Mouse (Mus musculus): ENCODE data around the gene Tsc1.
A peak's percentile ranks its signal among the peaks of the same experiment; 100 is the strongest.

The Tsc1 gene

DNA sequence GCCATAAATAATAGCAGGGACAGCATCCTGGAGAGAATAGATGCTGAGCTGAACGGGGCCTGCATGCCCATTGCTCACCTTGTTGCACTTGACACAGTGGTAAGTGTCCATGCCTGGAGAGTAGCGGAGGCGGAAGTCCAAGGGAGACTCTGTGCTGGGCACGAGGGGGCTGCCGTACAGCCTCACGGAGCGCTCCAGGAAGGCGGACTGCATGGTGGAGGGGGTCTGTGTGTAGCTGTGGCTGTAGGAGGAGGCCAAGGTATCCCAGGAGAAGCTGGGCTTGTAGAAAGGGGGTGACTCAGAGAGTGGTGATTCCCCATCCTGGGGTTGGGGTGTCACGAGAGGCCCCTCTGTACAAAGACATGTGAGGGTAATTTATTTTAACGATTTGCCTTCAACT lies 27.4 kb upstream of the Tsc1 start:
- no peak for DNase-seq (ENCODE audit: extremely low spot score)

DNA sequence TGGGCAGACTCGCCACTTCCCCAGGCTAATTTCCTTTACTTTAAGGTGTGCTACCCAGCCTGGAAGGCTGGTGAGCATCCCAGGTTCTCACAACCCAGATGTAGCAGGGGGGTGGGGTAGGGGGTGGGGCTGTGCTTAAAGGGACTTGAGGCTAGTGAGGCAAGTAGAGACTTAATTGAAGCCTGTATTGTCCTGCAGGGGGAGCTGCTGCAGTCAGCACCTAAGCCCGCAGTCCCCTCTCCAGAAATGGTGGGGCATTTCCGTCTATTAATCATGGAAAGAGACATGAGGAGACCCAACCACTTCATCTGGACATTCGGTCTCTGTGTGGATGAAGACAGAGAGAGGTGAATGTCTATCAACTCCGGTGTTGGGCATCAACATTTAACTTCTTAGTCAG lies 24.7 kb upstream of the Tsc1 start:
- DNase-seq (ENCODE audit: extremely low spot score), result no peak

- DNase-seq (ENCODE audit: extremely low spot score), result no peak
Measured at GRCm38 (mm10) chr2:28616874-28617273, 24.2 kb upstream of the Tsc1 start.

DNA sequence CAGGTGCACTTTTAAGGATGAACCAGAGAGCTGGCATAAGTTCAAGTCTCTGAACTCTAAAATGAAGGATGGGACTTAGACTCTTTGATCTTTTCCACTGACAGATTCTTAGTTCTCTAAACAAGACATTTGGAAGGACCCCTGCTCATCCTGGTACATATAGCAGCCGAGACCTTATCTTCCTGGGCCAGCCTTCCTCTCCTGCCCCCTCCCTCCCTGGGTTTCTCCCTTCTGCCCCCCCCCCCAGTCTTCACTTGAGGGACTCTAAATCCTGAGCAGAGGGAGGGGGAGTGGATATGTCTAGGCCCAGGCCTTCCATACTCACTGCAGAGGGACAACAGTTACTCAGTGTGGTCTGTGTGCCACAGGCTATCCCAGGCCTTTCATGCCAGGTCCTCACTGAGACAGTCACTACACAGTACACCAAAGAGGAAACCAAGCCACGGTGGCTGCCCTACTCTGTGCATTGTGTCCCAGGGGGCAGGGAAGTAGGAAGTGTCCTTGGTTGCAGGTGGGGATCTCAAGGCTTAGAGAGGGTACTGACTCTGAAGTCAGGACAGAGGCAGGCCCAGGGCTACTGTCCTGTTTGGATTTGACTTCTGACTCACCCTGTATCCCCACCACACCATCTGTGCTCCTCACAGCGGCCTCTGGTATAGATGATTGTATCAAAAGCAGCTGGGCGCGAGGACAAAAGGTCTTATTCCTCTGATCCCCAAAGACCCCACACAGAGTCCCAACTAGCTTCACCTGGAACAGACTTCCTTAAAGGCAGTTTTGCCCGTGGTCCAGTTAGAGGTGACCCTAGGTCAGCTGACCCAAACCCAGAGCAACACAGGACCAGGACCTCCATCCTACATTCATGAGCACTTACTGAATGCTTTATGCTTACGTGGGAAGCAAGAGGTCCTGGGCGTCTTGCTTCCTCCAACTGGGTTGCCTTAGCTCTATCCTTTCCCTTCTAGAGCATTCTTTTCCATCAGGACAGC lies 23.2 kb upstream of the Tsc1 start:
- DNase-seq (ENCODE audit: extremely low spot score), result no peak

DNA sequence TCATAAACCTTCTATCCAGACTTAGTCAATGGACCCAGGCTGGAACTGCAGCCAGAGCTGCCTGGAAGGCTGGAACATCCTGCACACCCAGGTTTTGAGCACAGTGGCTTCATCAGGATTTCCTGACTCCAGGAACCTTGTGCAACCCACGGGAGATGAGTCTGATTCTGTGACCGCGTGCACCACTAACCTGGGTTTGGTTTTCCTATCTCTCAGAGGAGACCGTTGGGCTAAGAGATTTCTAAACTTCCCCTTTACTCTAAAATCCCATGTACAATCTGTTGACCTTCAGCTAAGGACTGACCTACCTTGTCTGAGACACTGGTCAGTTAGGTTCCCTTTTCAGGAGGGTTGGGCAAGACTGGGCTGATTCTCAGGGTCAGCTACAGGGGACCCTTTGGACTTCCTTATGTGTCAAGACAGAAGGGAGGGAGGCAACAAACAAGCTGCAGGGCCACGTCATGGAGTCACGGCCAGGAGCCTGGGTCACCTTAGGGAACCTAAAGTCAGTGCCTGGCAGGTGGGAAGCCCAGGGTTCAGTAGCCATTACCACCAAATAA lies 22.2 kb upstream of the Tsc1 start:
- DNase-seq (ENCODE audit: extremely low spot score), result no peak

DNA sequence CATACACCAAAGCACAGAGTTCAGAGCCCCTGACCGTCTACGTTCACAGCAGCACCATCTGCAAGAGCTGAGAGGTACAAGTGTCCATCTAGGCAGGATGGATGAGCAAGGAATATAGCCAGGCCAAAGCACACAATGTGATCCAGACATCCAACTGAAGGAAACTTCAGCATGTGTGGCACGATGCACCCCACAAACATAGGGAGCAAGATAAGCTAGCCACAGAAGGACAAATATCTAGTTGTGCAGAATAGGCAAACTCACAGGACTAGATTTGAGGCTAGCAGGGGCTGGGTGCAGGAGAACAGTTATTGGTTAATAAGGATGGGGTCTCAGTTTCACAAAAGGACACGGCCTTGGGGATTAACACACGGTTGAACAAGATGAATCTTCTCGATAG lies 21.7 kb upstream of the Tsc1 start:
- no peak for DNase-seq (ENCODE audit: extremely low spot score)

DNA sequence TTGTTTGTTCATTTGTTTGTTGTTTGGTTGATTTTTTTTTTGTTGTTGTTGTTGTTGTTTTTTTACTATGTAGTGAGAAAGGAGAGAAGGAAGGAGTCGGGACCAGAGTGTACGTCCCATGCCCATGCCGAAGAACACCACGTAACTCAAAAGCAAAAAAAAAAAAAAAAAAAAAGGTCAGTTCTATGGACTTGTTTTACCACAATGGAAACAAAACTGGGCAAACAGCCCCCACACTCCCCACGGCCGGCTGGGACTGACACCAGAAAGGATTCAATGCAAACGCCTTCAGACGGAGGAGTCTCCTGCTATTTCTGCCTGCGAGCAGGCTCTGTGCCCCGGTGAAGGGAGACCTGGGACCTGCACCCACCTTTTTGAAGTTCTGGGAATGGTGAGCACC lies 20.5 kb upstream of the Tsc1 start:
- no peak for DNase-seq (ENCODE audit: extremely low spot score)

DNA sequence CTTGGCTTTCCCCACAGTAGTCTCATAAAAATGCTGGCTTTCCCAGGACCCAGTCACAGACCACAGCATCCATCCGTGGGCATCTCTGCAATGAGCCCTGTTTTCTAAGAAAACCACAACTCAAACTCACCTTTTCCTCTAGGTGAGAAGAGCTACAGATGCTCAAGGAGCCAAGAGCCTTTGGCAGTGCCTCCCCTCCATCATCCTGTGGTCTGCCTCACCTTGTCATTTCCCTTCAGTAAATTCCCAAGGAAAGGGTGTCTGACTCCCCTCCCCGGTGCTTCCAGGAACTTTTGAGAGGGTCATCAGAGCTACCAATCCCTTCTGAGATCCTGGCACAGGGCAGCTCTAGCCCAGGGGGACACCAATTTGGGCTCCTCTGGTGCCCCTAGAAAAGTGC lies 19.9 kb upstream of the Tsc1 start:
- DNase-seq (ENCODE audit: extremely low spot score), result no peak

DNA sequence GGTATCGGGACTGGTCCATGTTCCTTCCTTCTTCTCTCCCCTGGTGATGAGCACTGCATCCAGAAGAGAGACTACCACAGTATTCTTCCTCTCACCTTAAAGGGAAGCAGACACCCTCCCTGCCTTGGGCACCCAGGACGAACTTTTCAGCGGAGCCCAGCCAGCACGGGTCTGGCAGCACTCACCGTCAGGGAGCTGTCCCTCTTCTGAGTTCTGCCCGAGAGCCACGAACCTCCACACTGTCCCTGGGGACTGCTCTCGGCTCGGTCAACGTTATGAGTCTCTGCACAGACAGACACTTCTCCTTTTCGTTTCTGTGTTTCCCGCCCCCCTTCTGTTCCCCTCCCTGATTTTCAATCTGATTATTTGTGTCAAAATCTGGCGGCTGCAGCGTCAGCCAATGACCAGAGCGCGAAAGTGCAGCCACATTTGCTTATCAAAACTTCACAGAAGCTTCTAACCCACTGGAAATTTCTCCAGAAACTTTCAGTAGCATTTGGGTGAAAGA lies 19.3 kb upstream of the Tsc1 start, which contains the start of gene Gfi1b:
Gfi1b (minus strand) TSS at position 319 of the 508 bp plus-strand sequence.
- DNase-seq (ENCODE audit: extremely low spot score), result no peak

GRCm38 (mm10) chr2:28622521-28623124 lies 18.4 kb upstream of the Tsc1 start:
- DNase-seq (ENCODE audit: extremely low spot score), result peak; percentile 34

GRCm38 (mm10) chr2:28624870-28625269 lies 16.2 kb upstream of the Tsc1 start:
- DNase-seq (ENCODE audit: extremely low spot score), result no peak

DNA sequence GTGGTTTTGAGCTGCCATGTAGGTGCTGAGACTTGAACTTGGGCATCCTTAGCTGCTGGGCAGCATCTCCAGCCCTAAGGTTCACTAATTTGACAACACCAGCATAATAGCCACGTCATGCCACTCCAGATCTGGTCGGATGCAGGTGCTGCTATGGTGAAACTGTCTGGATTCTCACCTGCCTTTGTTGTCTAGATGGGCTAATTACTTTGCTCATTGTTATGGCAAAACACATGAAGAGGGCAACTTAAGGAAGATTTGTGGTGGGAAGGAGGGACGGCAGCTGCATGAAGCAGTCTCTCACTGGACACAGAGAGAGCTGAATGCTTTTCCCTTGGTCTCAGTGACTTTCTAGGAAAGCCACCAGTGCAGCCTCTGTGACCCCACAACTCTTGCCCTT lies 15.0 kb upstream of the Tsc1 start:
- no peak for DNase-seq (ENCODE audit: extremely low spot score)

DNA sequence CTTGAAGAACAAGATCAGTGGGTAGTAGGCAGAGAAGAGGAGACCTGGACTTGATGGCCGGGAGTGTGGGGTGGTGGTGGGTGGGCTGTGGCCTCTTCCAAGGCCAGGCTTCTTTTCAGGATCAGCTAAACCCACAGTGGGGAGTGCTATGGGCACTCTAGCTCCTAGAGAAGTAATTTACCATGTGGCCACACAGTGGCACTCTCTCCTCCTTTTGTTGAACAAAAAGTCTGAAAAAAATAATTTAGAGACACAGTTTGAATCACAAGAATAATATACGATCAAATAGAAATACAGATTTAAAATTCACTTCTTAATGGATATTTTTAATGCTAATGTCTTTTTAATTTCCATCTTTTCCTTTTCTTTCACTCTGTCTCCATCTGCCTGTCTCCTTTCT lies 13.0 kb upstream of the Tsc1 start:
- no peak for DNase-seq (ENCODE audit: extremely low spot score)

GRCm38 (mm10) chr2:28629911-28630381 lies 11.1 kb upstream of the Tsc1 start:
- no peak for DNase-seq (ENCODE audit: extremely low spot score)

GRCm38 (mm10) chr2:28632626-28633025 lies 8.4 kb upstream of the Tsc1 start:
- DNase-seq (ENCODE audit: extremely low spot score), result no peak

DNA sequence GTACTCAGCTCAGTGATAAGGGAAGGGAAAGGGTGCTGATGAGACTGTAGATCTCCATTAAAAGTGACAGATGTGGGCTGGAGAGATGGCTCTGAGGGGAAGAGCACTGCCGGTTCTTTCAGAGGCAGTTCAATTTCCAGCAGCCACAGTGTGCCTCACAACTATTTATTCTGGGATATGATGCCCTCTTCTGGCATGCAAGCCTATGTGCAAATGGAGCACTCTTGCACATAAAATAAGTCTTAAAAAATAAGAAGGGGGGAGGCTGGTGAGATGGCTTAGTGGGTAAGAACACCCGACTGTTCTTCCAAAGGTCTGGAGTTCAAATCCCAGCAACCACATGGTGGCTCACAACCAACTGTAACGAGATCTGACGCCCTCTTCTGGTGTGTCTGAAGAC lies 7.9 kb upstream of the Tsc1 start:
- DNase-seq (ENCODE audit: extremely low spot score), result no peak

DNA sequence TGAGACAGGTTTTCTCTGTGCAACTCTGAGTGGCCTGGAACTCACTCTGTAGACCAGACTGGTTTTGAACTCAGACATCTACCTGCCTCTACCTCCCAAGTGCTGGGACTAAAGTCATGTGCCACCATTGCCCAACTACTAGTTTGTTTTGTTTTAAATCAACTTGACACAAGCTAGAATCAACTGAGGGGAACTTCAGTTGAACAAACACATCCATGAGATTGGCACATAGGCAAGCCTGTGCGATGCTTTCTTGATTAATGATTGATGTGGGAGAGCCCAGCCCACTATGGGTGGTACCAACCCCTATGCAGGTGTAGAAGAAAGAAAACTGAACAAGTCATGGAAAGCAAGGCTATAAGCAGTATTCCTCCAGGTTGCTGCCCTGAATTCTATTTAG lies 5.8 kb upstream of the Tsc1 start:
- no peak for DNase-seq (ENCODE audit: extremely low spot score)

GRCm38 (mm10) chr2:28637106-28637845 lies 3.8 kb upstream of the Tsc1 start:
- DNase-seq (ENCODE audit: extremely low spot score), result no peak

DNA sequence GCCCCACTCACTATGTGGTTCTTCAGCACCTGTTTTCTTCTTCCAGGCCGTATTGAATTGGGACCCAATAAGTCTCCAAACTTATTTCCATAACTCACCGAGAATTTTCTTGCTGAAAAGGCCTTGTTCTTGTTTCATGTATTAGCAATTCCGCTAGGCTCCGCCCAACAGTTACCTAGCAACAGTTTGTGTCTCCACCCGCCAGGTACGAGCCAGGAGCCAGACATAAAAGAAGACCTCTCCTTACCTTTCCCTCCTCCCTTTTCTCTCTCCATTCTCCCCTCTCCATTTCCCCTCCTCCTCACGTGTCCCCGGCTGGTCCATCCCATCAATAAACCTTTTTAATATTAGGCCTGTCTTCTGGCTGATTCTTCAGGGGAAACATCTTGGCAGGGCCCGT lies 2.7 kb upstream of the Tsc1 start:
- DNase-seq (ENCODE audit: extremely low spot score), result no peak

- DNase-seq (ENCODE audit: extremely low spot score), result peak; percentile 76
Measured at GRCm38 (mm10) chr2:28638886-28639285, 2.1 kb upstream of the Tsc1 start.

GRCm38 (mm10) chr2:28639794-28640193 lies 1.2 kb upstream of the Tsc1 start:
- no peak for DNase-seq (ENCODE audit: extremely low spot score)

GRCm38 (mm10) chr2:28641435-28641941 lies 460 bp downstream of the Tsc1 start:
- no peak for DNase-seq (ENCODE audit: extremely low spot score)

Measured in embryo, embryonic 9.5 days (tissue).